Mouse (Mus musculus) 3134 (cell line): ENCODE measurements around the gene Pxn.

Experiments used
- DNase-seq: peaks from one replicate; pipeline ENCODE4 v3.0.0-alpha.2; 2011; ENCODE audit warnings: low spot score; ENCODE audit not compliant: insufficient read length; ENCODE audit errors: extremely low read depth

Pxn gene

DNA sequence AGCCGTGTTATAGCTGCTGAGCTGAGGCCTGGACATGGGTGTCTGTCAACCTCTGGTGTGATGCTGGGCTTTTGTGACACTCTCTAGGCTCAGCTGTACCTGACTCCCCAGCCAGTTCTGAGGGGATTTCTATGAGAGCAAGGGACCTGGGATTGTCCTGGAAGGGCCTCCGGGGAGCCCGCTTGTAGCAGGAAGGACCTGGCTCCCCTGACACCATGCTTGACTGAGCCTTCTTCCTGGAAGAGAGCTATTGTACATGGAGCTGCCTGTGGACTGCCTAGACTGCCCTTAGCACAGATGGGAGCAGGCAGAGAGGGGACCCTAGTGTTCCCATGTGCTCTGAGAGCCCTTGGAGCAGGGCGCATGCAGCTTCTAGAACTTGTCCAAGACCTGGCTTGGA, 18.9 kb downstream of the Pxn start:
- DNase-seq, result no peak

DNA sequence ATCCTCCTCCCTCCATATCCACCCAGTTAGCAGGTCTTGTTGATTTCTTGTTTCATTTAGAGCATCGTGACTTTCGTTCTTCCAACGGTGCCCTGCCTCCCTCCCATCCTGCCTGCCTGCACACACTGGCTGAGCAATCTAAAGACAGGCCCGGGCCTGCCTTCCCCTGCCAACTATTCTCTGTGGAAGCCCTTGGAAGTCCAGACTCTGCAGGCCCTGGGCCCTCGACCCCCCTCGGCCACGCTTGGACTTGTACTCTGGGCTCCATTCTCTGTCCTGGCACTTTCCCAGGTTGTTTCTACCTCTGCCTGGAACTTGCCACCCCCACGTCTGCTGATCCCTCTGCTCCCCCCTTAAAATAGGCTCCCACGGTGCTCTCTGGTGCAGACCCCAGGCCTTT, 19.5 kb downstream of the Pxn start:
- DNase-seq, result no peak

DNA sequence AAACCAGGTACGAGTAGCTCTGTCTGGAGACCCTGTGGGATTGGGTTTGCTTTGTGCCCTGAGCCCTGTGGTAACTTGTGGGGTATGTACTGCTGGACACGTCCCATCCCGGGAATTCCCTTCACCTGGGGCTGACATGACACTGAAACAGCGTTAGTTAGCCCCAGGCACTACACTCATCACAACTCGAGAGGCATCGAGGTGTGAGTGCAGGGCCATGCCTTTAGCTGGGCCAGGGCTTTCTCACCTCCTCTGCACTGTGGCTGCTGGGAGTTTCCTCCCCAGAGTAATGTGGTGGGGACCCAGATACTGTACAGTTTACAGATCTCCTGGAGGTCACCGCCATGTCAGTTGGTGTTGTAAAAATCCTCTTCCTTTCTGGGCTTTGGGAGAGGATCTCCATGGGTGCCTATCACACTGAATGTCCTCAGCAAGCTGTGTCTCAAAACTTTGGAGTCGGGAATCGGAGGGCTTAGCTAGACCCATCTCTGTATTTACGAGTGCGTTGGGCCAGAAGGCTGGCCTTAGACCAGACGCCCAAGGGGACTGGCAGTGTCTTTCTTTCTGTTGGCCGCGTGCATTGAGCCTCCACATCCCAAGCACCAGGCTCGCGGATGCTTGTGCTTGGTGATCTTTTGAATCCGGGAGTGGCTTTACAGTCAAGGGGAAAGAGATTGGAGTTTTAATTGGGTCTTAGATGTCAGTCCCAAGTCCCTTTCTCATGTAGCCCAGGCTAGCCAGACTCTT, 20.2 kb downstream of the Pxn start:
- no peak for DNase-seq

DNA sequence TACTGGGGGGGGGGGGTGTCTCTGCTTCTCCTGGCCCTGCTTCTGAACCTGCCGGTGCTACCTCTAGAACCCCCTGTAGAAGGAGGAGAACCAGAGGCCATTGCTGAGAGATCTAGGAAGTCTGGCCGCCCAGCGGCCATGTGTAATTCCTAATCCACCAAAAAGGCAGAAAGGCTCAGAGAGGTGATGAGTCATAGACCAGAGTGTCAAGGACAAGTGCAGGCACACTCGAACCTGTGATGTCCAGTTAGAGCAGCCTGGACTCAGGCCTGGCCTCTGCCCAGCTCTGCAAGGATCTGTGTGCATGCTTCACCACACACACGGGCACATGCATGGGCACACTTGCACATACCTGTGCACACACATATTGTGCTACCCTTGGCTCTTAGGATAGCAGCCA, 21.7 kb downstream of the Pxn start:
- DNase-seq, result no peak

GRCm38 (mm10) chr5:115529364-115529741, 22.9 kb downstream of the Pxn start:
- DNase-seq, result no peak

DNA sequence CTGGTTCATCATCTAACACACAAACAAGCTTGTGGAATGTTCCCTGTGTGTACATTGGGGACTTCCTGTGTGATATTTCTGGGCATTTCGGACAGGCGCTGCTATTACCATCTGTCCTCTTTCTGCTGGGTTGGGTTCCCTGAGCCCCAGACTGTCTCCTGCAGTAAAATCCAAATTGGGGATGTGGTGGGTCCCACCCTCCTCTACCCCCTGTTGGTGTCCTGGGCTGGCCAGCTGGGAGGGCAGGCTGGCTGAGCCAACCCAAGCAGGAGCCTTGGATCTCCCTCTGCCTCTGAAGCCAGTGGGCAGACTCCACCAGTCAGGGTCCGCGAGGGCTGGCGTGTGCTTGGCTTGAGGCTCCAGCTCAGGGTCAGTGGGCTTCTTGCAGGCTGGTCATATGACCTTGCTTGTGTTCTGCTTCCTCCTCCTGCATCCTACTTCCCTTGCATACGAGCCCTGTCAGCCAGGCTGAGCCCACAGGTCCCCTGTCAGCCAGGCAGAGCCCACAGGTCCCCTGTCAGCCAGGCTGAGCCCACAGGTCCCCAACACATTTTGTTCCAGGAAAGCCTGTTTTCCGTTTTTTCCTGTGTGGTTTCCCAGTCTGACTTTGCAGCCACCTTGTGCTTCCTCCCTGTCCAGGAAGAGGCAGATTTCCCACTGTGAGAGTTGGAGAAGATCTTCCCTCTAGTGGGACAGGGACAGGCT, 23.4 kb downstream of the Pxn start:
- no peak for DNase-seq

DNA sequence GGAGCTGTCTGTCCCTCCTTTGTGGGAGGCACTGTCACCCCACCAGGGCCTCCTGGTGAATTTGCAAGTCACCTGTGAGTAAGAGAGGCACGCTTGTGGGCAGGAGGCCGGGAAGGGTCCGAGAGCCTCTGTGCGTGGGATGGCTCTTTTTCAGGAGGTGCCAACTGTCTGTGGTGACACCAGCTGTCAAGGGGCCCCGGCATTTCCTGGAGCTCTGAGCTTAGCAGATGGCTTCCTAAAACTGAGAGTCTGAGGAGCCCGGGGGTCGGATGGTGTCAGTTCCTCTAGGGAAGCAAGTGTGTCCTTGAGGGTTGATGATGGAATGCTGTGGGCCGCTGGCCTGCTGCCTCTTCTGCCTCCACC, 24.0 kb downstream of the Pxn start:
- no peak for DNase-seq

DNA sequence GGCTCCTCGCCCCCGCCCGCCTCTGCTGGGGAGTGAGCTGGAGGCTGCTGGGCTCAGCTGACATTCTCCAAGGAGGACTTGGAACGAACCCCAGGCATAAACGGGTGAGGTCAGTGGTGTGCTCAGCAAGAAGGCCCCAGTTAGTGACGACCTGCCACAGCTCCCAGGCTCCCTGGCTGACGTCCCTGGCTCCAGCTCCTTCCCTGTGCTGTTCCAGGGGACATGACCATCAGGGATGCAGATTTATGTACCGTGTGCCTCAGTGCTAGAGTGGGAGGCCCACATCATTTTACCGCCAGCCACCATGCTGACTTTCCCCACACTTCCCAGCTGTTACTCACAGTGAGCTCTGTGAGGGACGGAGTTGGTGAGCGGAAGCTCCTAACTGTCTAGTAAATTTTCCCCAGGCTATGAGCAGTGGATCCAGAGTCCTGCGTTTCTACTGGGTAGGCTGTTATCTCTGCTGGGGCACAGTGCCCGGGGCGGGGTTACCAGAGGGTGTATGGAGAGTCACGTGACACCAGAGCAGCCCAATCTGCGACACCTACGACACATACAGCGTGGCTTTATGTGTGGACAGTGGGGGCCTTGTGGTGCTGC, 25.3 kb downstream of the Pxn start:
- DNase-seq, result peak; percentile 73

DNA sequence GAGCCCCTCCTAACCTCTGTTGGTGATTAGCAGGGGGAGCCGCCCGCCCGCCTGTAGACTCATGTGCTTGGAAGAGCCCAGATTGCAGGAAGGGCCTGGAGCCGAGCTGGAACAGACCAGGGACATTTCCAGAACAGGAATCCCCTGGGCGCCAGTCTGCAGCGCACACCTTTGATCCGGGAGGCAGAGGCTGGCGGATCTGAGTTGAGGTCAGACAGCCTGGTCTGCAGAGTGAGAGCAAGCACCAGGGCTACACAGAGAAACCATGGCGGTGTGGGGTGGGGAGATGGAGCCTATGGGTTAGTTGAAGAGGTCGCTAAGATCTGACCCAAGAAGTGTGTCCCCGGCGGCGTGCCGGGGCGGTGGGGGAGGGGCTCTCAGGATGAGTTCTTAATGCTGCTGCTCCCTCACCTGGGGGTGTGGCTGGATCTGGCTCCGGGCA, 27.8 kb downstream of the Pxn start:
- DNase-seq, result peak; percentile 74

- peak; percentile 72 for DNase-seq
These were observed 28.4 kb downstream of the Pxn start for GRCm38 (mm10) chr5:115534856-115535255.

DNA sequence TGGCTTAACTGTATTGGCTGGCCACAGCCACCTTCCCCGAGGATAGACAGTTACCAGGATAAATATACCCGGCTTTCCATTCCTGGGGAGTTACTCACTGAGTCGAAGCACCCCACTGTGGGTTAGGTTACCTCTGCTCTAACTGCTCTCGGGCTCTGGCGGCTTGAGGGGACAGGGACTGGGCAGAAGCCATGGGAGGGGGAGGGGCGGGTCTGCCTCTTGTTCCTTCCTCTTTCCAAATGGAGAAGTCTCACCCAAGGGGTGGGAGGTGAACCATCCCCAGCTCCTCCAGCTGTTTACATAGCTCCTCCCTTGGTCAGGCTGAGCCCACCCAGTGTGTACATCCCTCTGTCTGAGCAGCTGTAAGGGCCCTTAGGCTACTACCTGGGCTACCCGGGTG, 29.2 kb downstream of the Pxn start:
- DNase-seq, result peak; percentile 51

DNA sequence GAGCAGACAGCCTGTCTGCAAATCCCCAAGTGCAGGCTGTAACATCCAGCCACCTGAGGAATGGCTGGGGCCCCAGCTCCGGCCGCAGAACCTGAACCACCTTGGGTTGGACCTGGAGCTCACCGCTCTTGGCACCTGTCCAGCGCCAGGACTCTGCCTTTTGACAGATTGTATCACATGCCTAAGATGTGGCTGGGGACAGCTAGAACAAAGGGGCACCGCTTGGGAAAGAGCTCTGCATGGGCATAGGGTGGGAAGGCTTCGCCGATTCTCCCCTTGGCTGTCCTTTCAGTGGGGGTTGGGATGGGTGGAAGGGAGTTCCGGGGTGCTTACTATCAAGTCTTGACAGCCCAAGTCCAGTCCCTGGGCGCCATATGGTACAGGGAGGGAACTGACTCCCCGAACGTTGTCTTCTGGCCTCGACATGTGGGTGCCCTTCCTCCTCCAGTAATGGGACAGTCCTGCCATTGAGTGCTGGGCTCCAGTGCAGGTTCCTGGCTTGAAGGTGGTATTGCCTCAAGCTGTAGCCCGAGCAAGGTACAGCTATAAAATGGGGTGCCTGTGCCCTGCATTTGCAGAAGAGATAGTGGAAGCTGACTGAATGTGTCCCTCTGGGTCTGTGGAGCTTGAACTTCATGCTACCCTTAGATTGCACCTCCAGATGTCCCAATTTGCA, 31.7 kb downstream of the Pxn start:
- DNase-seq, result no peak

DNA sequence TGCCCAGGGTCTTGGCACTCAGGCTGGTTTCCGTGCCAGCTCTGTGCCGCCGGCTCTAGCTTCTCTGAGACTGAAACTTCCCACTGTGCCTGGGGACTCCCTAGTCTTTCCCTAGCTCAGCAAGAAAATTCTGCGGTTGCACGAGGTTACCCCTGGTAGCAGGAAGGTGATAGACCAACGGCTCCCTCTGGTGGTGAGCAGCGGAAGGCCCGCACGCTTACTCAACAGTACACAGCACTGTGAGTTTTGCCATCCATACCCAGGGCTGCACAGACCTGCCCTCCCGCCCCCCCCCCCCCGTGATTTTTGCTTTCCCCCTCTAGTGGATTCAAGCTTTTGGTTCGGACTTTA, 32.2 kb downstream of the Pxn start:
- peak; percentile 63 for DNase-seq

DNA sequence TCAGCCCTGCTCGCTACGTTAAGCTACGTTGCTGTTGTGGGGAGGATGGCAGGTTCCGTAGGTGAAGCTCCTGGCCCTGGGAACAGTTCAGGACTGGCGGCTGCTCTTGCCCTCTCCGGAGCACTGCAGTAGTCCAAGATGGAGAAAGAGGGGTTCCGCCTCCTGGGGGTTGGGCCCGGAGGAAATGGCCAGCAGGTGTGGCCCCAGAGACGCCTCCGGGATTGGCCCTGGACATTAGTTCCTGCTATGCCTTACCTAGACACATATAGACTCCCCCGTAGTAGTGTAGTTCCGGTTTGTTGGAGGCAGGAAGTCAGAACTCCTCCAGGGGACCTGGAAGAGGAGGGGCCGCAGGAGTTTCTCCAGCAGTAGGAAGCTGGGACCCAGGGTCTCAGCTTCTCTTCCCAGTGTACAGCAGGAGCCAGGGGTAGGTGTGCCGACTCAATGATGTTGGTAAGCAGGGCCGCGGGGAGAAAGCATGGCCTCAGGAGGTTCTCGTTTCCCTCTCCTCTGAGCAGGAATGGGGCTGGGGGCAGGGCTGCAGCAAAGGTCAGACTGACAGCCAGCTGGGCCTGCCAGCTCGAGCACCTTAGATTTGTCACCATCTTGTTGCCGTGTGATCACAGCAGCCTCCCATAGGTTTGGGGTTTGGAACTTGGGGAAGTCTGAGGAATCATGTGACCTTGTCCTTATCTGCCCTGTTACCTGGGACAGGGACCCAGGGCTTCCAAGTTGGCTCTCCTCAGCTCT, 36.3 kb downstream of the Pxn start:
- no peak for DNase-seq

GRCm38 (mm10) chr5:115543509-115544253, 37.2 kb downstream of the Pxn start:
- peak; percentile 74 for DNase-seq

DNA sequence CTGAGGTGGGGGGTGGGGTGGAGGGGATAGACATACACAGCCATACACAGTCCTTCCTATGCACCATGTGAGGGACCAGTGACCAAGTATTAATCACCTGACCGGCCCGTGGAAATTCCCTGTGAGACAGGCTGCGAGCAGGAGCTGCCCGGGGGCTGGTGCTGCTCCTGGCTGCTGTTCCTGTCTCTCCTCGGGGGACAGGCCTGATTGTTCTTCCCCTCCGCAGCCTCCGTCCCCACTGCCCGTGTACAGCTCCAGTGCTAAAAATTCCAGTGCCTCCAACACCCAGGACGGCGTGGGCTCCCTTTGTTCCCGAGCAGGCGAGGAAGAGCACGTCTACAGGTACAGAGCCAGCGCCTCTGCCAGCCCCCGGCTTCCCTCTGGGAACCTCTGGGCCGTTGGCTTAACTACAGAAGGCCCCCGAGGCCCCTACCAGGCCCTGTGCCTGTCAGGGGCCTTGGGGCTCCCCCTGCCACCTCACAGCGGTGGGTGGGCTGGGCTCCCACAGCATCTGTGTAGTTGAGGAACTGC, 38.2 kb downstream of the Pxn start:
- DNase-seq, result no peak

DNA sequence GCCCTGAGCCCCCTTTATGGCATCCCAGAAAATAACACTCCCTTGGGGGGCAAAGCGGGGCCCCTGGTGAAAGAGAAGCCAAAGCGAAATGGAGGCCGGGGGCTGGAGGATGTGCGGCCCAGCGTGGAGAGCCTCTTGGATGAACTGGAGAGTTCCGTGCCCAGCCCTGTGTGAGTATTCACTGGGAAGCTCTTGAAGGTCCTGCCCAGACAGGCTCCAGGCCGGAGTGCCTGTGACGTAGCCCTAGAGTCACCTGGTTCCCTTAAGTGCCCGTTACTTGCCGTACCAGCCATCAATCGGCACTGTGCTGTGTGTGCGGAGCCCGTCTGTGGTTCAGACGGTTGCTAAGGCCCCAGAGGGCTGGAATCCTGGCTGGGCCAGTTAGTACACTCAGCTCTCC, 39.2 kb downstream of the Pxn start:
- DNase-seq, result no peak

DNA sequence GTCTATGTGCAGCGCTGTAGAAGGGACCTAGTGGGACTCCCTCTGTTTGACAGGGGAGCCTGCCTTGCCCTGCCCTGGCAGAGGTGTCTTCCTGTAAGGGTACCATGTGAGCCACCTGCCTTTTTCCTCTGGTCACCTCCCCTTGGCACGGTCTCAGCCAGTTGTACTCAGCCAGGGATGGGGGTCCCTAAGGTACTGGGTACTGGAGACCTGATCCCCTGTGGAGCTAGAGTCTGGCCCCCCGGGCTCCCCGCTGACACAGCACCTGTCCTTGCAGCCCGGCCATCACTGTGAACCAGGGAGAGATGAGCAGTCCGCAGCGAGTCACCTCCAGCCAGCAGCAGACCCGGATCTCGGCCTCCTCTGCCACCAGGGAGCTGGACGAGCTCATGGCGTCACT, 40.1 kb downstream of the Pxn start:
- no peak for DNase-seq

- DNase-seq, result no peak
These were observed 40.5 kb downstream of the Pxn start for GRCm38 (mm10) chr5:115547014-115547413.

DNA sequence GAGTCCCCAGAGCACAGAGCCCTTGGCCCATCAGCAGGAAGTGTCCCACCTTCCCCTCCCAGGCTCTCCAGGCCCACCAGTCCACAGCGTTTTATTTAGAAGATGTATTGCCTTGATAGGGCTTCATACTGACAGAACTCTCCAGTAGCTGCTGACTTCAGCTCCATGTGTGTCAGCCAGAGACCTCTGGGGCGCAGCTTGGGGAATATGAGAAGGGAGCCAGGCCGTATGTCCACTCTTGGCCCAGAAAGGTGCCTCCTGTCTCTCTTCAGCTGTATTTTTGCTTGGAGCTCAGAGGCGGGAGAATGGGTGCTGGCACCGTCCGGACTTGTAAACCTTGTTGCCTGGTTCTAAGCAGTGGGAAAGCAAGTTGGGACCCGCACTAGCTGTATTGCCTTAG, 40.9 kb downstream of the Pxn start:
- no peak for DNase-seq
